Mouse (Mus musculus) forebrain, postnatal 0 days (tissue): ENCODE data around the gene Gm21818. TPM values are rescaled to one million over a fixed set of nuclear protein-coding genes. Genes with fewer than 3 reads are reported as not detected.
"Not testable (repeated sequence)": the region's sequence is repeated elsewhere in the genome, so short reads cannot be mapped to it uniquely, and the experiment has no call there.

Experiments used
- ATAC-seq: fragments of 200-750 bp; cut with Nextera tagmentation; 2 replicates; pipeline ENCODE4 v1.8.0; 2017; ENCODE audit warnings: mild to moderate bottlenecking, moderate library complexity
- DNase-seq: peaks from one replicate; pipeline ENCODE4 v3.0.0-alpha.2; 2015
- H3K27ac ChIP-seq: fragments of 300-500 bp; sonication (generic); 2 replicates; pipeline ENCODE4 v1.5.1; 2014; ENCODE audit warnings: low read depth, mild to moderate bottlenecking, antibody characterized with exemption, low read length, moderate library complexity, mixed read lengths
- H3K27me3 ChIP-seq: fragments of 300-500 bp; sonication (generic); 2 replicates; pipeline ENCODE4 v1.6.1; 2014; ENCODE audit warnings: mild to moderate bottlenecking, low read length, mixed read lengths; ENCODE audit not compliant: insufficient read depth
- H3K36me3 ChIP-seq: fragments of 300-500 bp; sonication (generic); 2 replicates; pipeline ENCODE4 v1.6.1; 2014; ENCODE audit warnings: mild to moderate bottlenecking, moderate library complexity; ENCODE audit not compliant: insufficient read depth
- H3K4me1 ChIP-seq: fragments of 300-500 bp; sonication (generic); 2 replicates; pipeline ENCODE4 v1.6.1; 2014; ENCODE audit warnings: antibody characterized with exemption; ENCODE audit not compliant: insufficient read depth
- H3K4me2 ChIP-seq: fragments of 300-500 bp; sonication (generic); 2 replicates; pipeline ENCODE4 v1.6.1; 2014; ENCODE audit warnings: low read depth, mild to moderate bottlenecking, moderate library complexity
- H3K4me3 ChIP-seq: fragments of 300-500 bp; sonication (generic); 2 replicates; pipeline ENCODE4 v1.5.1; 2014; ENCODE audit warnings: low read depth, low read length, mixed read lengths
- H3K9ac ChIP-seq: fragments of 300-500 bp; sonication (generic); 2 replicates; pipeline ENCODE4 v1.6.1; 2014; ENCODE audit warnings: mild to moderate bottlenecking
- H3K9me3 ChIP-seq: fragments of 300-500 bp; sonication (generic); 2 replicates; pipeline ENCODE4 v1.6.1; 2016; ENCODE audit warnings: low read length
- WGBS: fragments of 180-500 bp; shearing (Covaris S2); extraction: QIAGEN DNeasy Blood & Tissue Kit; methylation state at CpG from one replicate; pipeline ENCODE4 v1.1.7; 2014; 5-methylcytosine and 5-hydroxymethylcytosine counted together
- polyA plus RNA-seq: library from polyadenylated mRNA; unstranded; fragments of >200 nt; fragmentation: Nextera tagmentation; extraction: Ambion mirVana; gene quantifications from 2 replicates; pipeline ENCODE4 v1.2.1, GENCODE M21; 2015
- total RNA-seq: library from RNA; depleted of rRNA; stranded (reverse); fragments of >200 nt; gene quantifications from 2 replicates; pipeline ENCODE4 v1.2.3, GENCODE M21; 2014; rRNA removed

Gm21818 gene
- total RNA-seq (not detected in 2 replicates), polyA plus RNA-seq (not detected in 2 replicates)

GRCm38 (mm10) chr13:120172133-120172532 is at the start of gene Gm21818:
Gene Gm21818 (plus strand): TSS chr13:120172433.
- ATAC-seq, result not testable (repeated sequence)

GRCm38 (mm10) chr13:120139946-120140345 is 32.3 kb upstream of the Gm21818 start, which contains the start of gene Gm20767:
Gene Gm20767 (plus strand): TSS chr13:120140246.
- DNase-seq, H3K4me1 ChIP-seq, H3K4me3 ChIP-seq, H3K27me3 ChIP-seq, H3K9me3 ChIP-seq, H3K27ac ChIP-seq, H3K9ac ChIP-seq, H3K4me2 ChIP-seq, H3K36me3 ChIP-seq, ATAC-seq: not testable (repeated sequence)
- WGBS, result 100% methylated on average over 1 of the region's 5 CpGs

More at GRCm38 (mm10) chr13:120172133-120172532, at the start of gene Gm21818:
- not testable (repeated sequence) for DNase-seq, H3K9ac ChIP-seq, H3K27me3 ChIP-seq, H3K9me3 ChIP-seq, H3K4me2 ChIP-seq, H3K36me3 ChIP-seq, H3K4me3 ChIP-seq, H3K27ac ChIP-seq, H3K4me1 ChIP-seq
- WGBS, result 78% methylated on average over 4 of the region's 4 CpGs

GRCm38 (mm10) chr13:120142348-120142747 is 29.9 kb upstream of the Gm21818 start:
- H3K4me3 ChIP-seq, H3K36me3 ChIP-seq, H3K4me1 ChIP-seq, ATAC-seq, H3K27ac ChIP-seq, H3K27me3 ChIP-seq, H3K9me3 ChIP-seq, H3K9ac ChIP-seq, H3K4me2 ChIP-seq, DNase-seq: not testable (repeated sequence)
- WGBS, result 67% methylated on average over 2 of the region's 3 CpGs

GRCm38 (mm10) chr13:120149660-120150407 is 22.4 kb upstream of the Gm21818 start:
- H3K4me1 ChIP-seq, H3K9ac ChIP-seq, ATAC-seq, DNase-seq, H3K27me3 ChIP-seq, H3K9me3 ChIP-seq, H3K4me3 ChIP-seq, H3K36me3 ChIP-seq, H3K27ac ChIP-seq, H3K4me2 ChIP-seq: not testable (repeated sequence)
- 58% methylated on average over 3 of the region's 4 CpGs for WGBS

GRCm38 (mm10) chr13:120150589-120150988 is 21.6 kb upstream of the Gm21818 start:
- WGBS, result 73% methylated on average over 3 of the region's 3 CpGs

GRCm38 (mm10) chr13:120168301-120168700 is 3.9 kb upstream of the Gm21818 start:
- WGBS, result 58% methylated on average over 5 of the region's 5 CpGs
- not testable (repeated sequence) for ATAC-seq, H3K36me3 ChIP-seq, H3K27ac ChIP-seq, H3K4me1 ChIP-seq, H3K9ac ChIP-seq, H3K9me3 ChIP-seq, H3K4me2 ChIP-seq, H3K27me3 ChIP-seq, H3K4me3 ChIP-seq, DNase-seq

More at GRCm38 (mm10) chr13:120150589-120150988, 21.6 kb upstream of the Gm21818 start:
- DNase-seq, H3K9me3 ChIP-seq, H3K4me1 ChIP-seq, H3K4me2 ChIP-seq, ATAC-seq, H3K27me3 ChIP-seq, H3K36me3 ChIP-seq, H3K9ac ChIP-seq, H3K27ac ChIP-seq, H3K4me3 ChIP-seq: not testable (repeated sequence)

- not testable (repeated sequence) for H3K9ac ChIP-seq, H3K4me1 ChIP-seq, H3K27ac ChIP-seq, H3K27me3 ChIP-seq, ATAC-seq, DNase-seq, H3K4me2 ChIP-seq, H3K9me3 ChIP-seq, H3K4me3 ChIP-seq, H3K36me3 ChIP-seq
- WGBS, result 81% methylated on average over 7 of the region's 8 CpGs
Measured at GRCm38 (mm10) chr13:120196189-120196821, 24.1 kb downstream of the Gm21818 start.

- not testable (repeated sequence) for ATAC-seq, H3K9me3 ChIP-seq, H3K27me3 ChIP-seq, H3K4me3 ChIP-seq, H3K4me1 ChIP-seq, H3K36me3 ChIP-seq, H3K4me2 ChIP-seq, H3K27ac ChIP-seq, DNase-seq, H3K9ac ChIP-seq
- WGBS, result no CpG with 5 or more reads among the region's 2 CpGs
Measured at GRCm38 (mm10) chr13:120215847-120216246, 43.6 kb downstream of the Gm21818 start, which contains the start of gene Gm21762. Gene Gm21762 (minus strand): TSS chr13:120215947.

GRCm38 (mm10) chr13:120220922-120221321 is 48.7 kb downstream of the Gm21818 start:
- H3K4me2 ChIP-seq, H3K36me3 ChIP-seq, H3K4me1 ChIP-seq, DNase-seq, H3K4me3 ChIP-seq, H3K9me3 ChIP-seq, H3K9ac ChIP-seq, H3K27ac ChIP-seq, H3K27me3 ChIP-seq: not testable (repeated sequence)
- ATAC-seq, result 0 out of 2 replicates have a peak, but pooled peaks have one; percentile 32
- WGBS, result 79% methylated on average over 5 of the region's 5 CpGs

- not testable (repeated sequence) for H3K36me3 ChIP-seq, H3K4me2 ChIP-seq, H3K4me3 ChIP-seq, ATAC-seq, DNase-seq, H3K9ac ChIP-seq, H3K27me3 ChIP-seq, H3K27ac ChIP-seq, H3K4me1 ChIP-seq, H3K9me3 ChIP-seq
- 94% methylated on average over 16 of the region's 25 CpGs for WGBS
Measured at GRCm38 (mm10) chr13:120223012-120223659, 50.9 kb downstream of the Gm21818 start.
